Mouse (Mus musculus): ENCODE measurements around the gene 3110082I17Rik. TPM values are rescaled to one million over a fixed set of nuclear protein-coding genes. Genes with fewer than 3 reads are reported as not detected.
A peak's percentile ranks its signal among the peaks of the same experiment; 100 is the strongest.

Gene 3110082I17Rik
- total RNA-seq, 2 experiments from 2014 or later = 10.8 to 10.9 TPM

- DNase-seq = no peak
These were observed 10.4 kb downstream of the 3110082I17Rik start for GRCm38 (mm10) chr5:139449926-139450325.

GRCm38 (mm10) chr5:139449161-139449791 lies 11.1 kb downstream of the 3110082I17Rik start:
- peak; percentile 48 for DNase-seq

GRCm38 (mm10) chr5:139448025-139448424 lies 12.3 kb downstream of the 3110082I17Rik start:
- DNase-seq = no peak

- DNase-seq = peak; percentile 55
These were observed 15.1 kb downstream of the 3110082I17Rik start for GRCm38 (mm10) chr5:139445258-139445657.

GRCm38 (mm10) chr5:139442962-139443361 lies 17.4 kb downstream of the 3110082I17Rik start:
- no peak for DNase-seq

- DNase-seq = no peak
These were observed 17.9 kb downstream of the 3110082I17Rik start for GRCm38 (mm10) chr5:139442428-139442827.

- DNase-seq = peak; percentile 33
These were observed 18.7 kb downstream of the 3110082I17Rik start for GRCm38 (mm10) chr5:139441726-139442018.

- DNase-seq = no peak
These were observed 19.2 kb downstream of the 3110082I17Rik start for GRCm38 (mm10) chr5:139440926-139441725.

GRCm38 (mm10) chr5:139440451-139440850 lies 19.9 kb downstream of the 3110082I17Rik start:
- DNase-seq = peak; percentile 43

- no peak for DNase-seq
These were observed 21.9 kb downstream of the 3110082I17Rik start for GRCm38 (mm10) chr5:139438440-139438839.

- DNase-seq = no peak
These were observed 22.6 kb downstream of the 3110082I17Rik start for GRCm38 (mm10) chr5:139437769-139438168.

- DNase-seq = no peak
These were observed 25.4 kb downstream of the 3110082I17Rik start for GRCm38 (mm10) chr5:139434940-139435339.

GRCm38 (mm10) chr5:139433842-139434568 lies 26.3 kb downstream of the 3110082I17Rik start:
- no peak for DNase-seq

GRCm38 (mm10) chr5:139432747-139433508 lies 27.4 kb downstream of the 3110082I17Rik start:
- DNase-seq = no peak

- no peak for DNase-seq
These were observed 28.0 kb downstream of the 3110082I17Rik start for GRCm38 (mm10) chr5:139432333-139432732.

- DNase-seq = no peak
These were observed 30.4 kb downstream of the 3110082I17Rik start for GRCm38 (mm10) chr5:139429818-139430341.

GRCm38 (mm10) chr5:139427989-139428388 lies 32.3 kb downstream of the 3110082I17Rik start:
- DNase-seq = peak; percentile 72

- no peak for DNase-seq
These were observed 33.3 kb downstream of the 3110082I17Rik start for GRCm38 (mm10) chr5:139427001-139427400.

- no peak for DNase-seq
These were observed 35.1 kb downstream of the 3110082I17Rik start for GRCm38 (mm10) chr5:139425198-139425597.

- DNase-seq = peak; percentile 78
These were observed 37.1 kb downstream of the 3110082I17Rik start, which contains the start of gene Gper1 for GRCm38 (mm10) chr5:139423026-139423865. Gper1 (plus strand) TSS chr5:139423151.

GRCm38 (mm10) chr5:139418633-139419032 lies 41.7 kb downstream of the 3110082I17Rik start:
- no peak for DNase-seq

Measured in heart, postnatal 4 days (tissue).